Mouse (Mus musculus): ENCODE measurements around the gene Nkd1. TPM values are rescaled to one million over a fixed set of nuclear protein-coding genes. Genes with fewer than 3 reads are reported as not detected.

Gene Nkd1
- polyA plus RNA-seq, 1 experiment, result 3.4 TPM

GRCm38 (mm10) chr8:88545441-88545840 lies 24.3 kb downstream of the Nkd1 start:
- no peak overlapping the region for H3K4me3 ChIP-seq (ENCODE audit: control insufficient read depth, insufficient read depth, low read length)
- no peaks in the 10 kb centered on the region for H3K36me3 ChIP-seq (ENCODE audit: control insufficient read depth, insufficient read depth, low read length)
- H3K4me1 ChIP-seq (replicated peaks; ENCODE audit: control insufficient read depth, insufficient read depth, low read length), result no peaks in the 10 kb centered on the region
- no peaks in the 10 kb centered on the region for H3K27me3 ChIP-seq (ENCODE audit: control insufficient read depth, insufficient read depth, low read length)
- H3K27ac ChIP-seq (ENCODE audit: control insufficient read depth, insufficient read depth, low read length), result no peak overlapping the region
- WGBS, result 99% methylated on average over 7 of the region's 7 CpGs
- no peak for DNase-seq
- TF ChIP-seq POLR2A (IDR thresholded peaks at IDR 0.05; ENCODE audit: control insufficient read depth, extremely low read depth, insufficient read depth, low read length, poor library complexity), result no peak
- TF ChIP-seq CTCF (IDR thresholded peaks at IDR 0.05; ENCODE audit: borderline replicate concordance, control insufficient read depth, extremely low read depth, insufficient read depth, low read length, poor library complexity), result no peak

GRCm38 (mm10) chr8:88546032-88546732 lies 25.0 kb downstream of the Nkd1 start:
- H3K27me3 ChIP-seq (ENCODE audit: control insufficient read depth, insufficient read depth, low read length), result no peaks in the 10 kb centered on the region
- H3K4me1 ChIP-seq (replicated peaks; ENCODE audit: control insufficient read depth, insufficient read depth, low read length), result no peaks in the 10 kb centered on the region
- no peak overlapping the region for H3K4me3 ChIP-seq (ENCODE audit: control insufficient read depth, insufficient read depth, low read length)
- TF ChIP-seq POLR2A (IDR thresholded peaks at IDR 0.05; ENCODE audit: control insufficient read depth, extremely low read depth, insufficient read depth, low read length, poor library complexity) (no peak), CTCF (IDR thresholded peaks at IDR 0.05; ENCODE audit: borderline replicate concordance, control insufficient read depth, extremely low read depth, insufficient read depth, low read length, poor library complexity) (no peak)
- 94% methylated on average over 18 of the region's 18 CpGs for WGBS
- no peak overlapping the region for H3K27ac ChIP-seq (ENCODE audit: control insufficient read depth, insufficient read depth, low read length)
- no peaks in the 10 kb centered on the region for H3K36me3 ChIP-seq (ENCODE audit: control insufficient read depth, insufficient read depth, low read length)
- no peak for DNase-seq

GRCm38 (mm10) chr8:88555669-88556068 lies 34.5 kb downstream of the Nkd1 start:
- no peaks in the 10 kb centered on the region for H3K4me1 ChIP-seq (replicated peaks; ENCODE audit: control insufficient read depth, insufficient read depth, low read length)
- no peaks in the 10 kb centered on the region for H3K36me3 ChIP-seq (ENCODE audit: control insufficient read depth, insufficient read depth, low read length)
- WGBS, result 90% methylated on average over 4 of the region's 4 CpGs
- DNase-seq, result no peak
- TF ChIP-seq CTCF (IDR thresholded peaks at IDR 0.05; ENCODE audit: borderline replicate concordance, control insufficient read depth, extremely low read depth, insufficient read depth, low read length, poor library complexity) (no peak), POLR2A (IDR thresholded peaks at IDR 0.05; ENCODE audit: control insufficient read depth, extremely low read depth, insufficient read depth, low read length, poor library complexity) (no peak)
- H3K4me3 ChIP-seq (ENCODE audit: control insufficient read depth, insufficient read depth, low read length), result no peak overlapping the region
- H3K27me3 ChIP-seq (ENCODE audit: control insufficient read depth, insufficient read depth, low read length), result no peaks in the 10 kb centered on the region
- H3K27ac ChIP-seq (ENCODE audit: control insufficient read depth, insufficient read depth, low read length), result no peak overlapping the region

GRCm38 (mm10) chr8:88559985-88560473 lies 38.9 kb downstream of the Nkd1 start:
- no peak for TF ChIP-seq POLR2A (IDR thresholded peaks at IDR 0.05; ENCODE audit: control insufficient read depth, extremely low read depth, insufficient read depth, low read length, poor library complexity)
- TF ChIP-seq CTCF (IDR thresholded peaks at IDR 0.05; ENCODE audit: borderline replicate concordance, control insufficient read depth, extremely low read depth, insufficient read depth, low read length, poor library complexity), result no peak
- Histone ChIP-seq H3K4me1 (replicated peaks; ENCODE audit: control insufficient read depth, insufficient read depth, low read length) (no peaks in the 10 kb centered on the region), H3K4me3 (ENCODE audit: control insufficient read depth, insufficient read depth, low read length) (no peak overlapping the region), H3K27ac (ENCODE audit: control insufficient read depth, insufficient read depth, low read length) (no peak overlapping the region), H3K36me3 (ENCODE audit: control insufficient read depth, insufficient read depth, low read length) (no peaks in the 10 kb centered on the region), H3K27me3 (ENCODE audit: control insufficient read depth, insufficient read depth, low read length) (no peaks in the 10 kb centered on the region)
- WGBS, result 91% methylated on average over 6 of the region's 6 CpGs
- DNase-seq, result no peak

GRCm38 (mm10) chr8:88561402-88561801 lies 40.2 kb downstream of the Nkd1 start:
- H3K36me3 ChIP-seq (ENCODE audit: control insufficient read depth, insufficient read depth, low read length), result no peaks in the 10 kb centered on the region
- no peaks in the 10 kb centered on the region for H3K27me3 ChIP-seq (ENCODE audit: control insufficient read depth, insufficient read depth, low read length)
- no peak overlapping the region for H3K4me3 ChIP-seq (ENCODE audit: control insufficient read depth, insufficient read depth, low read length)
- TF ChIP-seq CTCF (IDR thresholded peaks at IDR 0.05; ENCODE audit: borderline replicate concordance, control insufficient read depth, extremely low read depth, insufficient read depth, low read length, poor library complexity), result no peak
- TF ChIP-seq POLR2A (IDR thresholded peaks at IDR 0.05; ENCODE audit: control insufficient read depth, extremely low read depth, insufficient read depth, low read length, poor library complexity), result no peak
- no peaks in the 10 kb centered on the region; the same call in 1 of the 2 replicates for H3K4me1 ChIP-seq (replicated peaks; ENCODE audit: control insufficient read depth, insufficient read depth, low read length)
- 74% methylated on average over 3 of the region's 3 CpGs for WGBS
- DNase-seq, result no peak
- H3K27ac ChIP-seq (ENCODE audit: control insufficient read depth, insufficient read depth, low read length), result no peak overlapping the region

- TF ChIP-seq CTCF (IDR thresholded peaks at IDR 0.05; ENCODE audit: borderline replicate concordance, control insufficient read depth, extremely low read depth, insufficient read depth, low read length, poor library complexity) (no peak), POLR2A (IDR thresholded peaks at IDR 0.05; ENCODE audit: control insufficient read depth, extremely low read depth, insufficient read depth, low read length, poor library complexity) (no peak)
- Histone ChIP-seq H3K36me3 (ENCODE audit: control insufficient read depth, insufficient read depth, low read length) (no peaks in the 10 kb centered on the region), H3K27ac (ENCODE audit: control insufficient read depth, insufficient read depth, low read length) (no peak overlapping the region), H3K27me3 (ENCODE audit: control insufficient read depth, insufficient read depth, low read length) (no peaks in the 10 kb centered on the region), H3K4me3 (ENCODE audit: control insufficient read depth, insufficient read depth, low read length) (no peak overlapping the region), H3K4me1 (replicated peaks; ENCODE audit: control insufficient read depth, insufficient read depth, low read length) (no peaks in the 10 kb centered on the region; the same call in 1 of the 2 replicates)
- no peak for DNase-seq
- 91% methylated on average over 11 of the region's 11 CpGs for WGBS
These were observed 43.2 kb downstream of the Nkd1 start for GRCm38 (mm10) chr8:88564256-88564903.
